Mouse (Mus musculus) ovary, postnatal 14 days (tissue): ENCODE data around the gene Gm17482.

ENCODE experiments used
- DNase-seq: peaks from one replicate; pipeline ENCODE4 v3.0.0; 2022; ENCODE audit warnings: low spot score

Gene Gm17482

DNA sequence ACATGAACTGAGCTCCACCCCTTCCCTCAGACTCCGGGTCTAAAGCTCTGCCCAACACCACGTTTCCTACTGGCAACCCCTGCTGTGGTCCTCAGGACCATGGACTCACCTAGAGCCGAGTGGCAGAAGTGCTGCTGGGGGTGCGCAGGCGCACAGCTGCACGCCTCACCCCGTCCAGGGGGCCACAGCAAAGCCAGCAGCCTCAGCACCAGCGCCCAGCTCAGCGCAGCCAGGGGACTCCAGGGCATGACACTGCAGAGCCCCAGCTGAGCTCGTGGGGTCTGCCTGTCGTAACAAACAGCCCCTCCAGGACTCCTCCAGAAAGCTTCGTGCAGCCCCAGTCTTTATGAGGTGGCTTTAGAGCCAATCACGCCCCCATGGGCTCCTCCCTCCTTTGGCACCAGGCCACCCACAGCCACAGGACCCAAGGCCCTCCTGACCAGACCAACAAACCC, 24.4 kb downstream of the Gm17482 start:
- peak; percentile 21 for DNase-seq

DNA sequence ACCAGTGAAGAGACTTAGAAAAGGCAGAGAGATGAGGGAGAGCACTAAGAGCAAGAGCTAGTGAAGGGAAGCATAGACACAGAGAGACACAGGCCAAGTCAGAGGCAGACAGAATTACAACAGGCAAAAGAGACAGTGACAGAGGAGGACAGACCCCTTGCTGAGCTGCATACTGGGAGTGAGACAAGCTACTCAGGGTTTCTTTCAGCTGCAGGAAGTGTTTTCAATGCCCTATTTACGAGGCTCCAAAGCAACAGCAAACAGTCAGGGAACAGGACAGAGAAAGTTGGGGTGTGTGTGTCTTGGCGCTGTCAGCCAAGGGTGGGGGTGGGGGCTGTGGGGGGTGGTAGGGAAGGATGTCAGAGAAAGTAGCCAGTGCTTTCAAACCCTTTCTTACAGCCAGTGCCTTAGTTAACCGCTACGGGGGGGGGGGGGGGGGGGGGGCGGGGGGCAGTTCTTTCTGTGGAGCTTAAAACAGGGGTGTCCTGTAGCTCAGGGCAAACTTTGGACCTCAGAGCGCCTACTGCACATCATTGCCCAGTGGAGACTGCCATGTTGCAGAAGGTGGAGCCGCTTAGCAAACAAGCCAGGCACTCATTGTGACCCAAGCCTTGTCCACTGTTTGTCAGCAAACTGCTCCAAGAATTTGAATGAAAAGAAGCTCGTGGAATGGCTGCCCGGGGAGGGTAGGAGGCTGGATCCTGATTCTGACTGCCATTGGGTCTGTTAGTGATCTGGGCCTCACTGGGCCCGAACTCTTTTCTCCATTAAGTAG, 25.1 kb downstream of the Gm17482 start, which contains the start of gene Timp4:
TSS of gene Timp4 (minus strand) at position 107 of the 775 bp plus-strand sequence.
- no peak for DNase-seq

DNA sequence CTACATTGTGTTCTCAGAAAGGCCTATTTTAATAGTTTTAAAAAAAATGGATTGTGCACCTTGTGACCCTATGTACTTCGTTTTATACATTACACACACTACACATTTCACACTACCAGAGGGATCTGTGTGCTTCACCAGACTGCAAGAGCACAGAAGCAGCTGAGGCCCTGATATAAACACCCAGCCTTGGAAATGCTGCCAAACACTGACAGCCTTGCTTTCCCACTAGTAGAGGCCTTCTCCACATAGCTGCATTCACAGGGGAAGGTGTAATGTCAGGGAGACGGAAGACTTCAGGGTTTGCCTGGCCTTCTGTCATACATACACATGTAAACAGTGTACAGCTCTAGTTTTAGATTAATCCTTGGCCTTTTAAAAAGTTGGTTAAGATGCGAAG, 28.0 kb downstream of the Gm17482 start:
- DNase-seq, result no peak

DNA sequence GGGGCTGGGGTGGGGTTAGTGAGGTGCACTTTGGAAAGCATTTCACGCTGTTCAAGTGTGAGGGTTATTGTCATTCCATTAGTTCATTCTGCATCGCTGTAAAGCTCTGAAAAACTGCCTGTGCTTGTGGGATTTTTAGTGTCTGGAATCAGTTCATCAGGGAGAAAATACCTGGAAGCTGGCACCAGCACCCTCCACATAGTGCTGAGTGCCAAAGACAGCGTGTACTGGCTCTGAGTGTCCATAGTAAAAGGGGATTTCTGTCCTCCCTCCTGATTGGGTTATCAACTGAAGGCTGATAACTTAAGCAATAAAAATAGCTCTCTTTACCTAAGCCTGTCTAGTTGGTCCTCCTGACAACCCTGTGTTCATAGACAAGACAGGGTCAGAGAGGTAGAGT, 33.4 kb downstream of the Gm17482 start:
- no peak for DNase-seq

DNA sequence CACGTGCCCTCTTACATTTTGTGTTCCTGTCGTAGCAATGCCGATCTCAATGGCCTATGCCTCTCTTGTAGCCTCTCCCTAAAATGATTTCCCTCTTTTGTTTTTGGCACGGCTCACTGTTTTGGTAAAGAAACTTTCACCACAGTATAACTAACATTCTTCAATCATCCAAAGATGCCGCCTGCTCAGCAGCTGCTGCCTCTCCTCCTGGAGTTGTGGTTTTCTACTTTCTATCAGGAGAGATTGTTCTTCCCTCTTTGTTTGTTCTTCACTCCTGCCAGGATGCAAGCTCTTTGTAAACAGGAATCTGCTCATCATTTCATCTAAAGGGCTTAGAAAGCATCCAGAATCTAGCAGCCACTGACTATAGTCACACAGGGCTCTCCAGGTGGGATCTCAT, 39.6 kb downstream of the Gm17482 start:
- no peak for DNase-seq

DNA sequence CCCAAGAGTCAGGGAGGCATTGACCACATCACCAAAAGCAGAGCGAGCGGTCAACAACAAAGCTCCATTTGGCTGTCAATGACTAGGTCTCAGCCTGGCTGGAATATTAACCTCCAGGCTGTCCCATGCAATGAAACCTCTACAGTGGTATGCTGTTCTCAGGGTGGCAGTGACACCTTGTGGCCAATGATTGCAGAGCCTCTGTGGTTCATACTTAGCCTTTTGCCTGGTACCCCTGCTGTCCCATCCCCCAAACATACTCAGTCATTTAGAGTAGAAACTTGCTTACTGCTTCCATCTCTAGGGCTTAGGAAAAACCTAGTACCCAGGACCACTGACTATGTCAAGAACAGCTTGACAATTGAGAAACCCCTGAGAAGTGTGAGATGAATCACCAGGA, 40.8 kb downstream of the Gm17482 start:
- peak; percentile 63 for DNase-seq

DNA sequence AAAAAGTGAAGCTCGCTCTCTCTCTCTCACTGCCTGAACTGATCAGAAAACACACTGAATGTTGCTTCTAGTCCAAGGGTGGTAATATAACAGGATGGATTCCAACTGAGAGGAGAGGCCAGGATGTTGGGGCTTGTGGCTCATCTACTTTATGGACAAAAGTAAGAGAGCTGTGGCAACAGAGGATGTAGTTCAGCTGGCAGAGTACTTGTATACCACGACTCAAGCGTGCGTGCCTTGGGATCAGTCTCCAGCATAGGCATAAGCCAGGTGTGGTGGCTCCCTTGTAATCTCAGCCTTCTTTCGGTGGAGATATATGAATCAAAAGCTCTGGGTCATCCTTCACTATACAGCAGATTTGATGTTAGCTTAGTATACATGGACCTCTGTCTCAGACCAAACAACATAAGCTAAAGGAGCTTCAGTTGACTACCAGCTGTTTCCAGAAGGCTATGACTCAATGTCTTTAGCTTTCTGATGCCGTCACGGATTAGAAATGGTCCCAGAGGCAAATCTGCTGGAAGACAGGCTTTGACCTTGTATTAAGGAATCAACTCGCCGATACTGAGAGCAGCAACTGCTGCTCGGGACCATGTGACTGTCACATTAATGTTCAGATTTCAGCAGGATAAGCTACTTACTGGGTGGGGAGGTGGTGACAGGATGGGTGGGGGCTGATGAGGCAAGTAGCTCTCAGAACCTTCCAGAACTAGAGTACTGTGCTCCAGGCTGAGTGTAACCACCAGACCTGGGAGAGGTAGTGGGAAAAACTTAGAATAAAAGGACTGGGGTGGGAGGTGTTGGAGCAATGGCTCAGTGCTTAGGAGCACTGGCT, 41.6 kb downstream of the Gm17482 start:
- no peak for DNase-seq

DNA sequence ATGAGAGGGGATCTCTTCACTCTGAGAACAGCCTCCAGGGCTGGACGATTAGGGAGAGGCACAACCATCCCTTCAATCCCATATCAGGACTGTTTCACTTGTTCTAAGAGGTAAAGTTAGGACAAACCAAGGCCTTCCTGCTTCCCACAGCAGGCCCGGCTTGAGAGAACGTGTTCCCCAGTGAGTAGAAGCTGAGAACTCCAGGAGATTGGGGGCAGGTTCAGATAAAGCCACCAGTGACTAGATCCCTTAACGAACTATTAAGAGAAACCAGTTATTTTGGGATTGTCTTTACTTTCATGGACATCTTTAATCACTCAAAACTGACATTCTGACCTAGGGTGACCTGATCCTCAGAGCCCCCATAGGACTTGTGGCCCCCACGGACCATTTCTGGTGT, 42.4 kb downstream of the Gm17482 start:
- no peak for DNase-seq

DNA sequence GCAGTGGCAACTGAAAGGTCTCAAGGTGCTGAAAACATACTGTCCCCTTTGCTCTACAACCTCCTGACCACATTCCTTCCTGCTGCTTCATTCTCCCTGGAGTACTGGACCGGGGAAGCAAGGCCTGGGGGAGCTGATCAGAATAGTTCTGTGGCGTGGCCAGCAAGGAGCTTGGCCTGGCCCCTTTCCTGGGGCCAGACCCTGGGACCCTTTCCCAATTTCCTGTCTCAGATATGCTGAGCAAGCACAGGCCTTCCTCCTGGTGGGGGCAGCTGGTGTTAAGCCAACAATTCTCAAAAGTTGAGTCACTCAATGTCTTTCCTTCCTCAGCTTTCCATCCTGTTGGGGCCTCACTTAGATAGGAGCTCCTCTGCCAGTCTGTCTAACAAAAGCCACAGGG, 42.9 kb downstream of the Gm17482 start:
- DNase-seq, result no peak

DNA sequence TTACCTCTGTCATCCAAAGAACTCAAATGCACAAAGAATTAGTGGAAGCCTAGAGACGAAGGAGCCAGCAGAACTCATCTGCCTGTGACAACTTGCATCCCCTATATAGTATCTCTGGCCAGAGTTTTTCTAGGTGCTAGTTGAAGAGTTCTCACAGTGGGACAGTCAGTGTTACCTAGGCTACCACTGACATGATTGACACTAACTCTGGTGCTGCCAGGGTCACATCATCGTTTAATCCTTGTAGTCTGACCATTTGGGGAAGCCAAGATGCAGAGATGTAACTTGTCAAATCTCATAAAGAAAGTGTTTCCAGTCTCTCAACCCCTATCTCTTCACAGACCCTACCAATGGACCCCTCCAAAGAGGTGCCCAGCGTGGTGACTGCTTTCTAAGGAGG, 44.2 kb downstream of the Gm17482 start:
- DNase-seq, result no peak

DNA sequence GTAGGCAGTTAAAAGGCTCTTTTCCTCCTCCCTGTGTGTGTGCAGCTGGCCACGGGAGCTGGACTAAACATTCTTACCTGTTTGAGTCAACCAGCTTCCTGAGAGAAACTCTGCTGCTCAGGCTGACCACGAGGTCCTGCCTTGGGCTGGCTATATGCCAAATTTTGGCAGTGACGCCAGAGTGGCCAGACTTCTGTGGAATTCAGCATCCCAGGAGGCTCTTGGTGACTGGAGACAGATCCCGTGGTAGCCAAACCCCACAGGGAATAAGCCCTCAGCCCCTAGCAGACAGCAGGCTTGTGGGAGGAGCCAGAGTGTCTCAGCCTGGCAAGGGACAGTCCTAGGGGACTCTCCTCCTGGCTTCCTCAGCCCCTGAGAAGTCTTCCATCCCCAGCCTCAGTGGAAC, 44.7 kb downstream of the Gm17482 start:
- peak; percentile 36 for DNase-seq

DNA sequence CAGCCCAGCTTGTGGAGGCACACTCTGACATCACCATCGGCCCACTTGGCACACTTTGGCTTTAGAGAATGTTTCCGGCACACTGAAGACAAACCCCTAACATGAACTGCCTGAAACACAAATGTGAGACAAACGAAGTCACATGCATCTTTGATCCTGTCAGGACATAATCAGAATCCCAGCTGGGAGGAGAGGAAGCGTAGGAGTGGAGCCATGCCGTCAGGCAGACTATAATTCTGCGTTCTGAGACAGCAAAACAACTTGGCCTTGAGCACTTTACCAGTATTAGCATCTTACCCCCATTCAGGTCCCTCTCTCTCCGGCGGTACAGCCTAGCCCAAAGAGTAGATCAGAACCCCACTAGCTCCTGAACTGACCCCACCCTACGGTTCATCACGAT, 46.2 kb downstream of the Gm17482 start:
- no peak for DNase-seq

DNA sequence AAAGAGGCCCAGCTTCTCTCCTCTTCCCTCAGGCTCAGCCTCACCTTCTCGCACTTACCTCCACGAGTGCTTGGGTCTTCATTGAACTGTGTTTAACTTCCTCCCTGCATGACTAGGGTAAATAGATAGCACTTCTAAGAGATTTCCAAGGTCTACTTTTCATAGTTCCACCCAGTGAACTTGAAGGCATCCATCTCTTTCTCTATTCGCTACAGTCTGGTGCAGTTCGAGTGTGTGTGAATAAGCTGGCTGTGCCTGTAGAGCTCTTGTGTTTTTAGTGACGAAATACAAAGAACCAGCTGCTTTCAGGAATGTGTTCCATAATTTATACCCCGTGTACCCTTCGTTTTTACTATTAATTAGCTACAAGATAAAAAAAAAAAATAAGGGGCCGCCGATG, 47.6 kb downstream of the Gm17482 start:
- DNase-seq, result no peak

DNA sequence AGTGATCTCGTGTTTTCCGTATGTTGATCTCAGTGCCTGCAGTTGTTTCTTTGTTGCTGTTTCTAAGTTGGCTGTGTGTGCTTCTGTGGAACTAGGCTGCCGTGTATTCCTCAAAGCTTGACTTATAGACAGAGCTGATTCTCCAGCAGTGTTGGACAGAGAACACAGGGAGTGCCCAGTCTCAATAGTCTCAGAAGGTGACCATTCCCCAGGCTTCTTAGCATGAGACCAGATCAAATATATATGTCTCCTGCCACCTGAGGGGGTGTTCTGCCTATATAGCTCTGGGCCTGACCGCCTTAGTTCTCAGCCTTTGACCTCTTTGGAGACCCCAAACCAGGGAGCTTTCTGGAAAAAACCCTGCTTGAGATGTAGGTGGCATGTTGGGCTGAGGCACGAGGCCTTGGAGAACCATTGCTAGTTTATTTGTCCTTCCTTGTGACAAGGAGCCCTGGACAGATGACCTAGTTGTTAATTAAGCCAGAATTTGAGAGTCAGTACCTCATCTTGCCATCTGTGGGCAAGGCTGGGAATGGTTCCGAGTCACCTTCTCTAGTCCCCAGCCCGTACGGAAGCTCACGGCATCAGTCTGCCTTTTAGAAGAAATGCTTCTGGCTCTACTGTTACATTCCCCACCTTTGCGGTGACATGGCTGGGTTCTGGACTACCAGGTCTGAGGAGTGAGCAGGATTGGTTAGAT, 48.1 kb downstream of the Gm17482 start:
- no peak for DNase-seq

DNA sequence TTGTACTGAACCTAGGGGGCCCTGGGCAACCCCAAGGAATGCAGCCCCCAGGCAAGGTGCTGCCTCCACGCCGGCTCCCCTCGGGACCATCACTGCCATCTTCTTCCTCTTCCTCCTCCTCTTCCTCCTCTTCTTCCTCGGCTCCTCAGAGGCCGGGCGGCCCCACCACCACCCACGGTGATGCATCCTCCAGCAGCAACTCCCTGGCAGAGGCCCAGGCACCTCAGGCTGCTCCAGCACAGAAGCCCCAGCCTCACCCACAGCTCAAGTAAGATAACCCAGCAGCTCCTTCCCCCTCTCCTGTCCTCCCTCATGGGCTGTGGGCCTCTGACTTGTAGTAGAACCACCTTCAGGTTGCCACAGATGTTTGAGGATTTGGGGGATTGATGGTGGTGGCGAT, 50.9 kb downstream of the Gm17482 start:
- DNase-seq, result no peak

DNA sequence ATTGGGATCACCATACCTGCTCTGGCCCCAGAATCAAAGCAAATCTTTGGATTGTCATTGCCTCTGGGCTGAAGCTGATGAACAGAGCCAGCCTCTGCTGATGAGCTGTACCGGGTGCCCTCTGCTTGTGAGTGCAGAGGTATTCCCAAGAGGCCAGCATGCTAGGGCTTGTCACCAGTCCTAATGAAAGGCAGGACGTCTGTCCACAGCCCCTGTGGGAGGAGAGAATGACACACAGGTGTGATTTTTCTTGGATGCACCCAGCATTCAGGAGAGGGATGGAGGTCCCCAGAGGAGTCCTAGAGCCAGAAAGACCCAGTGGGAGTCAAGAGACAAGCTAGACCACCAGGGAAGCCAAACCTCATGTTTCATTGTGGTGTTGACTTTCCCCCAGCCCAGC, 52.5 kb downstream of the Gm17482 start:
- DNase-seq, result no peak

DNA sequence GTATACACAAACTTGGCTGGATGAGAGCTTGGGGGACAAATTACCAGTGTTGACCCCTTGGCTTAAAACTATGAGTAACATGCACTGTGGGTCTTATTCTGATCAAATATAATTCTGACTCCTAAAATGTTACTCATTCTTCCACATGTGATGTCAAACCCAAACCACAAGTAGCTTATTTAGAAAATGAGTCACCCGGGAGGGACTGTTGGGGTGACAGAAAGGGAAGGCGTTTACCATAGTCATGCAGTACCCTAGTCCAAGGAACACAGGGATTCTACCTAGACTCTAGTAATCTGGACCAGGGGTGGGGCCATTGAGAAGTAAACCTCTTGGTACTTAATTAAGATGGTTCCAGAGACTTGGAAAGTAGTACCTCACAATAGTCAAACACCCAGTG, 57.0 kb downstream of the Gm17482 start:
- no peak for DNase-seq

DNA sequence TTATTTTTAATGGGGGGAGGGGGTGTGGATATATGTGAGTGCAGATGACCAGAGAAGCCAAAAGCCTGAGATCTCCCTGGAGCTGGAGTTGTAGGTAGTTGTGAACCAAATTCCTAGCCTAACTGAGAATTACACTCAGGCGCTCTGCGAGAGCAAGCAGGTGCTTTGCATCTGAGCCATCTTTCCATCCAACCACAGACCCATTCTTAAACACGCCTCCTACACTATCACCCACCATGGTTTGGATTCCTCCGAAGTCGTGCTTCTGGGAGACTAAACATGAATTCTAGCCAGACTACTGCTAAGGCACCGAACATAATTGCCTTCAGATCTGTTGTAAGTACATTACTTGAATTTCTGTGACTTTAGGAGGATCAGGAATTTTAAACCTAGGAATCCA, 59.3 kb downstream of the Gm17482 start:
- no peak for DNase-seq

DNA sequence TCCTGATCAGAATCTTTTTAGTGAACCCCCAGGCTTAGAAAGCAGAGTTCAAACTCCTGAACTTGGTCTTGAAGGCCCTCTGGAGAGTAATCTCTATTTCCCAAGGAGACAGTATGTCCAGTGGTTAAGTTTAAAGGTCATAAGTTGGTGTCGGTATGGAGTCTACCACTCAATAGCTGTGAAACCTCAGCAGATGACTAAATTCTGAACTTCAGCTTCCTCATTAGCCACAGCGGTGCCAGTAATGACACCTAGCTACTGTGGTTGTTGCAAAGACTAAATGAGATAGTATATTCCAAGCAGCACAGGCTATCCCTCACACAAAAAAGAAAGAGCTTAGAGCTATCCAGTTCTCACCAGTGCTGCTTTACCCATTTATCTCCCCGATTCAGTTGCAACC, 61.1 kb downstream of the Gm17482 start:
- no peak for DNase-seq

DNA sequence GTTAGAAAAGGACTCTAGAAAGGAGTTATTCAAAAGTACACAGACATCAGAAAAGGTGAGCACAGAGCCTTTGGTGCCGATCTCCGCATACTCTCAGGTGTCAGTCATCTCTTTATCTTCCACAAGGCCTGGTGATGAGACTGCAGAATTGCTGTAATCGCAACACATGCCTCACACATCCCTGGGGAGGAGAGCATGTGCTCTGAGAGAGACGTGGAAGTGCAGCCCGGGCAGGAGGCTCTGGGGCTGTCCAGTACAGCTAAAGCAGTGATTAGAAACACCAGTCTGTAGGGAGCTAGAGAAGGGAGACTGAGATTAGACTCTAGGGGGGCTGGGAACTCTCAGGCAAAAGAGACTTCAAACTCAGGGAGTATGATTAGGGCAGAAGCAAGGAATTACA, 63.4 kb downstream of the Gm17482 start:
- no peak for DNase-seq

DNA sequence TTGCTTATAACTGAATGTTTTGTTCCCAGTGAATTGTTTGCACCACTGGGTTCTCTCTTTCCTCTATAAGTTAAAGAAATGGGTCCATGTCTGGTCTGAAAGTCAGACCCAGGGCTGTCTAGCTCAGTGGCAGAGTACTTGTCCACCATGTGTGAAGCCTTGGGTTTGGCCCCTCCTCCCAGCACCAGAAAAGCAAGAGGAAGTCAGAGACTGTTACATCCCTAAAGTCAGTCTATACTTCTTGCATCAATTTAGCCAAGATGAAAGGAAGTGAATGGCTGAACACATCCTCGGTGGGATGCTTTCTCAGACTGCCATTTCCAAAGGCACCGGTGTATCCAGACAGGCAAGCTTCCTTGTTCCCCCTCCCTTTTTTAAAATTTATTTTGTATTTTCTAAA, 63.9 kb downstream of the Gm17482 start:
- DNase-seq, result no peak

DNA sequence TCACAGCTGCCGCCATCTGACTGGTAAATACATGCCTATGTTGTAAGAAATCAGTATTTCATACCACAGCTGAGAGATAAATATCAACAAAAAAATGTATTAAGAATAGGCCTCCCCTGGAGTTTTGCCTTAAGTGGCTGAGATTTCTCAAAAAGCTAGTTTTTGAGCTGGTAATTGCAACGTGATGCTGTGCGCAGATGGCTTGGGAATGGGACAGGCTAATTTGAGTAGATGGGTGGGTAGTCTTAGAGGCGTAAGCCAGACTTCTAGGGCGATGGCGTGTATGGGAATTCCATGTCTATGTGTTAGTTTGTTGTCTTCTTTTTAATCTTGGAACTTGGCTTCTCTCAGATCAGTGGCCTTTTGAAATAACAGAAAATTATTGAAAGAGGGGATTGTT, 64.7 kb downstream of the Gm17482 start:
- no peak for DNase-seq

DNA sequence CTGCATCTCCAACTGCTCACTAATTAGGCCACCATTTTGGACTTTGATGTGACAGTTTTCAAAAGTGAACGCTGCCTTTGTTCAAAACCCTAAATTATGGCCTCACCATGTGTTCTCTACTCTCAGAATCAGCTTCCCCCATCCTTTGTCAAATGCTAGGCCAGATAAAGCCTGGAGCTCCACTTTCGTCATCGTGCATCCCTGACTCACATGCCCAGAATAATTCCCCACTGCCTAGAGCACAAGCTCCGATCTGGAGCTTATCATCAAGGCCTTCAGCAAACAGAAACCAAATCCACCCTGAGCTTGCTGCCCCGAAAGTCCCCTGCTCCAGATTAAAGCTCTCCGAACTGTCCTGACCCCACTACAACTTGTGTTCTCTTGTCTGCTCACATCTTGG, 65.5 kb downstream of the Gm17482 start:
- DNase-seq, result no peak
